Mouse (Mus musculus) embryonic fibroblast, embryonic 13.5 days (primary cell): ENCODE results near the gene Sptbn2.

Source experiments
- CTCF ChIP-seq: IDR thresholded peaks from 2 replicates; pipeline ENCODE4 v1.5.1; 2011; ENCODE audit warnings: mild to moderate bottlenecking, control low read depth, low read length, moderate library complexity, borderline replicate concordance; ENCODE audit not compliant: insufficient read depth
- POLR2A ChIP-seq: IDR thresholded peaks from 2 replicates; pipeline ENCODE4 v1.6.1; 2011; ENCODE audit warnings: low read depth, mild to moderate bottlenecking, control low read depth, low read length, moderate library complexity

DNA sequence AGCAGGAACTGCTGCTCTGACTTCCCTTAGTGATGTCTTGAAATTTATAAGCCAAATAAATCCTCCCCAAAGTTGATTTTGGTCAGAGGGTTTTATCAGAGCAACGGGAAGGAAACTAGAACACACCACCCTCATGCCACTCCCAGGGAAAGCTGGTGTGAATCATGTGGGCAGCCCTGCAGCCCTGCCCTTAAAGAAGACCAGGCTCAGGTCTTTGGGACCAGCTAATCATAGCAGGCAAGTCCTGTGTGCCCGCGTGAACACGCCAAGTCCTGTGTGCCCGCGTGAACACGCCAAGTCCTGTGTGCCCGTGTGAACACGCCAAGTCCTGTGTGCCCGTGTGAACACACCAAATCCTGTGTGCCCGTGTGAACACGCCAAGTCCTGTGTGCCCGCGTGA is 5.8 kb downstream of the Sptbn2 start:
- TF ChIP-seq CTCF (no peak), POLR2A (no peak)
